Mouse (Mus musculus) central nervous system, embryonic 11.5 days (tissue): ENCODE measurements around the gene Fpr-rs7. TPM values are rescaled to one million over a fixed set of nuclear protein-coding genes. Genes with fewer than 3 reads are reported as not detected.

Experiments
- polyA plus RNA-seq: library from polyadenylated mRNA; depleted of rRNA; stranded (reverse); fragments of >200 nt; gene quantifications from 2 replicates; pipeline ENCODE4 v1.2.3, GENCODE M21; 2012; rRNA removed

The Fpr-rs7 gene
- polyA plus RNA-seq, result not detected in 2 replicates

GRCm38 (mm10) chr17:20114126-20114525 is at the start of gene Fpr-rs7:
TSS of gene Fpr-rs7 (minus strand) at chr17:20114226.

Other genes with a start within 250 kb of the Fpr-rs7 start
- not detected in 2 replicates for gene Vmn2r104, start 65.9 kb downstream of the Fpr-rs7 start, polyA plus RNA-seq
- gene Fpr-rs6, start 68.9 kb upstream of the Fpr-rs7 start, polyA plus RNA-seq, result not detected in 2 replicates
- not detected in 2 replicates for gene Vmn2r105, start 120.8 kb upstream of the Fpr-rs7 start, polyA plus RNA-seq
- not detected in 2 replicates for gene Vmn2r106, start 171.3 kb upstream of the Fpr-rs7 start, polyA plus RNA-seq
- gene Vmn2r107, start 231.0 kb upstream of the Fpr-rs7 start, polyA plus RNA-seq, result not detected in 2 replicates